Mouse (Mus musculus): ENCODE measurements around the gene 1700013G24Rik. TPM values are rescaled to one million over a fixed set of nuclear protein-coding genes. Genes with fewer than 3 reads are reported as not detected.

1700013G24Rik gene
- polyA plus RNA-seq, 1 experiment from 2014 or later = not detected

- H3K9ac ChIP-seq (ENCODE audit: low read length) = peak overlapping the region; percentile 2; the same call in 1 of the 2 replicates
- H3K4me3 ChIP-seq (ENCODE audit: low read depth, low read length) = no peak overlapping the region
- H3K9me3 ChIP-seq (ENCODE audit: control insufficient read depth, low read length) = no peaks in the 10 kb centered on the region
- 41% methylated on average over 20 of the region's 20 CpGs for WGBS
- no peaks in the 10 kb centered on the region for H3K36me3 ChIP-seq (ENCODE audit: control insufficient read depth, insufficient read depth, low read length)
- DNase-seq (ENCODE audit: low spot score, missing footprints) (peak; percentile 88), ATAC-seq (ENCODE audit: low FRiP score) (no peak)
- no peak overlapping the region for H3K27ac ChIP-seq (ENCODE audit: low read depth, low read length)
- peaks cover 46% of the 10 kb centered on the region for H3K4me1 ChIP-seq (ENCODE audit: control insufficient read depth, insufficient read depth, low read length)
- no peaks in the 10 kb centered on the region for H3K27me3 ChIP-seq (ENCODE audit: control insufficient read depth, insufficient read depth, low read length)
- no peak overlapping the region for H3K4me2 ChIP-seq
Measured at GRCm38 (mm10) chr4:137486081-137487014, 33.3 kb downstream of the 1700013G24Rik start.

DNA sequence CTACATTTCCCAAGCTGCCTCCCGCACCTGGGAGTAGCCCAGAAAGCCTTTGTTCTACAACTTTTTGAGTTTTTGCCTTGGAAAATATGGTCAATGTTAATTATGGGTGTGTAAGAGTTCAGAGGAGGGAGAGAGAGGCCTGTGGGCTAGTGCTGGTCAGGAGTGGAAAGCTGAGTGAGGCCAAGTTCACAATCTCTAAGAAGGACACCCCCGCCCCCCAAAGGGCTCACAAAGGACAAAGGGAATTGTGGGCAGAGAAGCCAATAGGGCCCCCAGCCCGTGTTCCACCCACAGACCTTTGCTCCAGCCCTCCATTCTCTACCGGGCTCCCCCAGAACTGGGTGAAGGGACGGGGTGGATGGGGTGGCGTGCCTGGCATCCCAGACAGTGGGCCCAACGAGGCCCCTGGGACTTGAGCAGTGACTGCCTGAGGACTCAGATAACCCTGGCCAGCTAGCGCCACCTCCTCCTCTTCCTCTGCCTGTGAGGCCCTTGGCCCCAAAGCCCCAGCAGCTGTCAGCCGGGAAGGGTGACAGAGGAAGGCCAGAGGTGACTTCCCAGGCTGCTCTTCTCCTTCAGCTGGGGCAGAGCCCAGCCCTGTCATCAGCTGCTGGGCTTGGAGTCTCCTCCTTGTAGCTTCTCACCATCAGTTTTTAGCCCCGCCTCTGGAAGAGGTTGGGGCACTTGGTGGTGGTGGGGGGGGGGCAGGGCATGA, 34.4 kb downstream of the 1700013G24Rik start:
- ATAC-seq (ENCODE audit: low FRiP score) = peak; percentile 42
- no peaks in the 10 kb centered on the region for H3K36me3 ChIP-seq (ENCODE audit: control insufficient read depth, insufficient read depth, low read length)
- H3K27me3 ChIP-seq (ENCODE audit: control insufficient read depth, insufficient read depth, low read length) = no peaks in the 10 kb centered on the region
- no peak overlapping the region; the same call in 1 of the 2 replicates for H3K4me2 ChIP-seq
- DNase-seq (ENCODE audit: low spot score, missing footprints) = peak; percentile 90
- 0 out of 2 replicates have a peak overlapping the region, but pooled peaks have one; percentile 22 for H3K9ac ChIP-seq (ENCODE audit: low read length)
- H3K27ac ChIP-seq (ENCODE audit: low read depth, low read length) = 0 out of 2 replicates have a peak overlapping the region, but pooled peaks have one; percentile 15
- WGBS = 36% methylated on average over 10 of the region's 10 CpGs
- H3K9me3 ChIP-seq (ENCODE audit: control insufficient read depth, low read length) = no peaks in the 10 kb centered on the region
- peaks cover 43% of the 10 kb centered on the region for H3K4me1 ChIP-seq (ENCODE audit: control insufficient read depth, insufficient read depth, low read length)
- no peak overlapping the region for H3K4me3 ChIP-seq (ENCODE audit: low read depth, low read length)

DNA sequence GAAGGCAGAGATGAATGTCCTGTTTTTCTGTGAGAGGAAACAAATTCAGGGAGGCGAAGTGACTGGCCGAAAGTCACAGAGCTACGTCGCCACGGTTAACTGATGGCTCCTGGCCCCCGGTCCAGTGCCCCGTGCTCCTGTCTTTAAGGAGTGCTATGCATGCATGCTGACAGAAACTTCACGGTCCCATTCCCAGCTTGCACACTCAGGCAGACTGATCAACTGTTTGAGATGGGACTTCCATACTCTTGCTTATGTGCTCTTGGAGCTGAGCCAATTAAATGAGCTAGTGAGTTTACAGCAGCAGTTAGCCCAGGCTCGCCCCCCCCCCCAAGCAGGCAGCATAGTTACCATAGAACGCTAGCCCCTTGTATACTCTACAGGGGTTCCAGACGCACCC, 35.0 kb downstream of the 1700013G24Rik start:
- H3K4me1 ChIP-seq (ENCODE audit: control insufficient read depth, insufficient read depth, low read length) = peaks cover 43% of the 10 kb centered on the region
- H3K4me3 ChIP-seq (ENCODE audit: low read depth, low read length) = no peak overlapping the region
- peak overlapping the region; percentile 15; the same call in 1 of the 2 replicates for H3K27ac ChIP-seq (ENCODE audit: low read depth, low read length)
- no peaks in the 10 kb centered on the region for H3K9me3 ChIP-seq (ENCODE audit: control insufficient read depth, low read length)
- H3K36me3 ChIP-seq (ENCODE audit: control insufficient read depth, insufficient read depth, low read length) = no peaks in the 10 kb centered on the region
- H3K9ac ChIP-seq (ENCODE audit: low read length) = no peak overlapping the region
- H3K27me3 ChIP-seq (ENCODE audit: control insufficient read depth, insufficient read depth, low read length) = no peaks in the 10 kb centered on the region
- ATAC-seq (ENCODE audit: low FRiP score) (no peak), DNase-seq (ENCODE audit: low spot score, missing footprints) (no peak)
- 25% methylated on average over 11 of the region's 11 CpGs for WGBS
- H3K4me2 ChIP-seq = no peak overlapping the region

DNA sequence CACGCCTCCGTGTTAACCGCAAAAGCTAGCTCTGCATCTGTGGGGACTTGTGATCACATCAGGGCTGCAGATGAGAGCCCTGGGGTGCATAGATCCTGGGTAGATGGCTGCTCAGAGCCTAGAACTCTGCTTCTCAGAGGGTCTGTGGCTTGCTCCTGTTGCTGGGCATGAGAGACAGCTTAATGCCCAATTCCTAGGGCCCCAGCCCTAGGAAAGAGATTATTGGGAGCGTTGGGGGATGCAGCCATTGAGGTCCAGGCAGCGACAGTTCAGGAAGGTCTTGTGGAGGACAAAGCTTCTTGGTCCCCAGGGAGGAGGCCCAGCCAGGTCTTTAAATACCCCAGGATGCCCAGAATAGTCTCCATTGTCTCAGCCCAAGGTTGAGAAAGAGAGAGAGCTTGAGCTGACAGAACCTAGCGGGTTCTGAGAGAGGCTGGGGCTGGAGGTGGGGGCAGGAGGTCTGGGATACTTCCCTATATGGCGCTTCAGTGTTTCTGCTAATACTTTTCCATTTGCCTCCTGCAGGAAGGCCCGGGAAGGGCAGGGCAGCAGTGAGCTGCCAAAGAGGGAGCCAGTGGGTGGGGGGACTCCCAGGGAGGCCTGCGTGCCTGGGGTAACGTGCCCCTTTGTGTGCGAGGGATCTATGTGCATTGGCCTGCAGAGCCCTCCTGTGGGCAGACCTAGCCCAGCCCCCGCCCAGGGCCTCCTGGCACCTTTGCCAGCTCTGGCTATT, 35.7 kb downstream of the 1700013G24Rik start:
- Histone ChIP-seq H3K9me3 (ENCODE audit: control insufficient read depth, low read length) (no peaks in the 10 kb centered on the region), H3K4me3 (ENCODE audit: low read depth, low read length) (no peak overlapping the region), H3K36me3 (ENCODE audit: control insufficient read depth, insufficient read depth, low read length) (no peaks in the 10 kb centered on the region), H3K4me1 (ENCODE audit: control insufficient read depth, insufficient read depth, low read length) (peaks cover 43% of the 10 kb centered on the region), H3K27ac (ENCODE audit: low read depth, low read length) (0 out of 2 replicates have a peak overlapping the region, but pooled peaks have one; percentile 44), H3K4me2 (no peak overlapping the region), H3K27me3 (ENCODE audit: control insufficient read depth, insufficient read depth, low read length) (no peaks in the 10 kb centered on the region), H3K9ac (ENCODE audit: low read length) (peak overlapping the region; percentile 21; the same call in 1 of the 2 replicates)
- DNase-seq (ENCODE audit: low spot score, missing footprints) (peak; percentile 92), ATAC-seq (ENCODE audit: low FRiP score) (peak; percentile 58)
- 7% methylated on average over 12 of the region's 12 CpGs for WGBS

GRCm38 (mm10) chr4:137489996-137490395, 36.9 kb downstream of the 1700013G24Rik start:
- Histone ChIP-seq H3K27me3 (ENCODE audit: control insufficient read depth, insufficient read depth, low read length) (no peaks in the 10 kb centered on the region), H3K9me3 (ENCODE audit: control insufficient read depth, low read length) (no peaks in the 10 kb centered on the region), H3K27ac (ENCODE audit: low read depth, low read length) (no peak overlapping the region), H3K4me2 (no peak overlapping the region), H3K4me3 (ENCODE audit: low read depth, low read length) (no peak overlapping the region), H3K9ac (ENCODE audit: low read length) (no peak overlapping the region), H3K4me1 (ENCODE audit: control insufficient read depth, insufficient read depth, low read length) (peaks cover 48% of the 10 kb centered on the region), H3K36me3 (ENCODE audit: control insufficient read depth, insufficient read depth, low read length) (no peaks in the 10 kb centered on the region)
- no peak for DNase-seq (ENCODE audit: low spot score, missing footprints)
- no peak for ATAC-seq (ENCODE audit: low FRiP score)
- WGBS = 54% methylated on average over 8 of the region's 8 CpGs

DNA sequence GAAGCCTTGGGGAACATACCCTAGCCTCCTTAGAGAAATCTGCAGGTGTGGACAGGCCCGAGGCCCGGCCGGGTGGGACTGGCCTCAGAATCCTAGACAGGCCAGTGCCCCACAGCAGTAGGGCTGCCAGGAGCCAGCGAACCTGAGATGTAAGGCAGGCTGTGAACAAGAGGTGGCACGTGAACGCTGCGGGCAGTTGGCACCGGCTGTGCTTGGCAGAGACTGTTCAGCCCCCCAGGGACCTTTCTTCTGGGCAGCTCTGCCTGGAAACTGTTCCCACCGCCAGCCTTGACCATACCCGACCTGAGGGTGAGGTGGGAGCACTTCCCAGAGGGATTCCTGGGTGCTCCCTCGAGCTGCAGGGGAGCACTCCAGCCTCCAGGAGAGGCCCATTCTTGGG, 39.5 kb downstream of the 1700013G24Rik start:
- Histone ChIP-seq H3K9ac (ENCODE audit: low read length) (no peak overlapping the region), H3K9me3 (ENCODE audit: control insufficient read depth, low read length) (no peaks in the 10 kb centered on the region), H3K27me3 (ENCODE audit: control insufficient read depth, insufficient read depth, low read length) (no peaks in the 10 kb centered on the region), H3K4me1 (ENCODE audit: control insufficient read depth, insufficient read depth, low read length) (peaks cover 28% of the 10 kb centered on the region), H3K4me2 (no peak overlapping the region), H3K27ac (ENCODE audit: low read depth, low read length) (no peak overlapping the region), H3K36me3 (ENCODE audit: control insufficient read depth, insufficient read depth, low read length) (no peaks in the 10 kb centered on the region), H3K4me3 (ENCODE audit: low read depth, low read length) (no peak overlapping the region)
- DNase-seq (ENCODE audit: low spot score, missing footprints) = no peak
- whole genome bisulfite sequencing = 86% methylated on average over 11 of the region's 11 CpGs
- ATAC-seq (ENCODE audit: low FRiP score) = no peak

DNA sequence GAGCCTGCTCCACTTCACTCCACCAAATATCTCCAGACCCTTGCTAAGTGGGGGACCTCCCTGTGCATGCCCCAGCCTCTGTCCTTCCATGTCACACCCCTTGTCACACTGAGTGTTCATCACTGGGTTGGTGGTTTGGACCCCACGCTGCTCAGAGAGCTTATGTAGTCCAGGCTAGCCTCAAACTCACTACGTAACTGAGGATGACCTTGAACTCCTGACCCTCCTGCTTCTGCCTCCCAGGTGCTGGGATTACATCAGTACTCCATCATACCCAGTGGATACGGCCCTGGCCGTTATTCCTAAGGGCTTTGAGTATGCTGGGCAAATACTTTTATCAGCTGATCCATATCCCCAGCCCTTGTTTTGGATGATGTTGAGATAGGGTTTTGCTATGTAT, 40.1 kb downstream of the 1700013G24Rik start:
- ATAC-seq (ENCODE audit: low FRiP score) (no peak), DNase-seq (ENCODE audit: low spot score, missing footprints) (no peak)
- no peak overlapping the region for H3K4me2 ChIP-seq
- no peak overlapping the region for H3K4me3 ChIP-seq (ENCODE audit: low read depth, low read length)
- WGBS = 95% methylated on average over 4 of the region's 4 CpGs
- no peaks in the 10 kb centered on the region for H3K9me3 ChIP-seq (ENCODE audit: control insufficient read depth, low read length)
- H3K9ac ChIP-seq (ENCODE audit: low read length) = no peak overlapping the region
- no peaks in the 10 kb centered on the region for H3K27me3 ChIP-seq (ENCODE audit: control insufficient read depth, insufficient read depth, low read length)
- H3K27ac ChIP-seq (ENCODE audit: low read depth, low read length) = no peak overlapping the region
- H3K4me1 ChIP-seq (ENCODE audit: control insufficient read depth, insufficient read depth, low read length) = peaks cover 22% of the 10 kb centered on the region
- H3K36me3 ChIP-seq (ENCODE audit: control insufficient read depth, insufficient read depth, low read length) = no peaks in the 10 kb centered on the region

- no peaks in the 10 kb centered on the region for H3K9me3 ChIP-seq (ENCODE audit: control insufficient read depth, low read length)
- DNase-seq (ENCODE audit: low spot score, missing footprints) = peak; percentile 88
- H3K4me2 ChIP-seq = 0 out of 2 replicates have a peak overlapping the region, but pooled peaks have one; percentile 6
- H3K27me3 ChIP-seq (ENCODE audit: control insufficient read depth, insufficient read depth, low read length) = no peaks in the 10 kb centered on the region
- peak overlapping the region; percentile 42 for H3K9ac ChIP-seq (ENCODE audit: low read length)
- ATAC-seq (ENCODE audit: low FRiP score) = peak; percentile 62
- H3K4me3 ChIP-seq (ENCODE audit: low read depth, low read length) = no peak overlapping the region
- H3K27ac ChIP-seq (ENCODE audit: low read depth, low read length) = peak overlapping the region; percentile 54
- 4% methylated on average over 19 of the region's 19 CpGs for WGBS
- peaks cover 9% of the 10 kb centered on the region for H3K4me1 ChIP-seq (ENCODE audit: control insufficient read depth, insufficient read depth, low read length)
- no peaks in the 10 kb centered on the region for H3K36me3 ChIP-seq (ENCODE audit: control insufficient read depth, insufficient read depth, low read length)
Measured at GRCm38 (mm10) chr4:137494751-137495500, 41.8 kb downstream of the 1700013G24Rik start.

All from midbrain, embryonic 11.5 days (tissue).